Mouse (Mus musculus): ENCODE measurements around the gene Dock1. TPM values are rescaled to one million over a fixed set of nuclear protein-coding genes. Genes with fewer than 3 reads are reported as not detected.

Dock1 gene
- polyA plus RNA-seq, 1 experiment from 2014 or later: 7.9 TPM

GRCm38 (mm10) chr7:134725551-134726529 is 55.4 kb downstream of the Dock1 start:
- H3K9ac ChIP-seq (ENCODE audit: low read length): 0 out of 2 replicates have a peak overlapping the region, but pooled peaks have one; percentile 8
- peak overlapping the region; percentile 14; the same call in 1 of the 2 replicates for H3K4me2 ChIP-seq (ENCODE audit: low read length)
- no peak overlapping the region for H3K4me3 ChIP-seq (ENCODE audit: low read depth, low read length)
- peaks cover 15% of the 10 kb centered on the region for H3K4me1 ChIP-seq (ENCODE audit: control insufficient read depth, insufficient read depth, low read length)
- peak overlapping the region; percentile 68 for H3K27ac ChIP-seq (ENCODE audit: low read depth, low read length)
- H3K9me3 ChIP-seq (replicated peaks; ENCODE audit: control insufficient read depth, low read length): no peaks in the 10 kb centered on the region
- peak; percentile 84; the same call in 1 of the 2 replicates for ATAC-seq
- DNase-seq (ENCODE audit: low spot score): peak; percentile 85
- no peaks in the 10 kb centered on the region for H3K27me3 ChIP-seq (replicated peaks; ENCODE audit: control insufficient read depth, insufficient read depth, low read length)
- H3K36me3 ChIP-seq (ENCODE audit: control insufficient read depth, insufficient read depth, low read length): no peaks in the 10 kb centered on the region
- WGBS: 44% methylated on average over 11 of the region's 11 CpGs

GRCm38 (mm10) chr7:134726530-134727258 is 56.2 kb downstream of the Dock1 start:
- Histone ChIP-seq H3K4me3 (ENCODE audit: low read depth, low read length) (no peak overlapping the region), H3K9ac (ENCODE audit: low read length) (no peak overlapping the region), H3K27me3 (replicated peaks; ENCODE audit: control insufficient read depth, insufficient read depth, low read length) (no peaks in the 10 kb centered on the region), H3K4me2 (ENCODE audit: low read length) (no peak overlapping the region), H3K4me1 (ENCODE audit: control insufficient read depth, insufficient read depth, low read length) (peaks cover 15% of the 10 kb centered on the region), H3K9me3 (replicated peaks; ENCODE audit: control insufficient read depth, low read length) (no peaks in the 10 kb centered on the region), H3K36me3 (ENCODE audit: control insufficient read depth, insufficient read depth, low read length) (no peaks in the 10 kb centered on the region), H3K27ac (ENCODE audit: low read depth, low read length) (0 out of 2 replicates have a peak overlapping the region, but pooled peaks have one; percentile 24)
- ATAC-seq (no peak), DNase-seq (ENCODE audit: low spot score) (no peak)
- 80% methylated on average over 5 of the region's 5 CpGs for WGBS

- no peak overlapping the region for H3K4me2 ChIP-seq (ENCODE audit: low read length)
- H3K36me3 ChIP-seq (ENCODE audit: control insufficient read depth, insufficient read depth, low read length): no peaks in the 10 kb centered on the region
- no peak overlapping the region for H3K9ac ChIP-seq (ENCODE audit: low read length)
- no peaks in the 10 kb centered on the region for H3K27me3 ChIP-seq (replicated peaks; ENCODE audit: control insufficient read depth, insufficient read depth, low read length)
- H3K9me3 ChIP-seq (replicated peaks; ENCODE audit: control insufficient read depth, low read length): no peaks in the 10 kb centered on the region
- DNase-seq (ENCODE audit: low spot score) (no peak), ATAC-seq (no peak)
- H3K4me1 ChIP-seq (ENCODE audit: control insufficient read depth, insufficient read depth, low read length): peaks cover 12% of the 10 kb centered on the region
- H3K27ac ChIP-seq (ENCODE audit: low read depth, low read length): no peak overlapping the region
- no peak overlapping the region for H3K4me3 ChIP-seq (ENCODE audit: low read depth, low read length)
Measured at GRCm38 (mm10) chr7:134729348-134729747, 58.9 kb downstream of the Dock1 start.

DNA sequence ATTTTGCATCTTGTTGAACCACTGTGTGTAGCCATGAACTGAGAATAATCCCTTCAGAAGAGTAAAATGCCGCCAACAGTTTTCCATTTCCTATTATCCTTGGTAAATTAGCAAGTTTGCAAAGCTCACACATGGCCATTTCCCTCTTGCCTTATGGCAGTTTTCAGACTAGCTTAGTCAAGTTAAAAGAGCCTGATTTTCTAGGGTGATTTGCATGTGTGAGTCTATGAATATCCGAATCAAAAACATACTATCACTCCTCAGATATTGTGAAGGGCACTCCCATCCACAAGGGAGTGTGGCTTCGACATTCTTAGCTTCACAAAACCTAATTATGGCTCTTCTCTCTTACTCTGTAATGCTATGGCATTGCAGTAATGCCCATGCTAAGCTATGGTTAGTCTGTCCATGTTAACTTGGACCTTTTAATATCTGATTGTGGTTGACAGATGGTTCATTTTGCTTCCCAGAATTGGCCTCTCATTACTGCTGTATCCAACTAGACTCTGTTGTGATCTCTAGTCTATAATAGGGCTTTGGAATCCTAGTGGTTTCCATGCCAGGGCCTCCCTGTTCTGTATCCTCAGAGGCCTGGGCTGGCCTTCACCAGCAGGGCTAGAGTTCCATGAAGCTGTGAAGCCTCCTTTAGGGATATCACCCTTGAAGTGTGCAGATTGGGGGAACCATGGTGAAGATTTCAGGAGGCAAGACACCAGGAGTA is 60.1 kb downstream of the Dock1 start:
- Histone ChIP-seq H3K4me2 (ENCODE audit: low read length) (no peak overlapping the region), H3K4me1 (ENCODE audit: control insufficient read depth, insufficient read depth, low read length) (peaks cover 7% of the 10 kb centered on the region; the same call in 1 of the 2 replicates), H3K4me3 (ENCODE audit: low read depth, low read length) (no peak overlapping the region), H3K27me3 (replicated peaks; ENCODE audit: control insufficient read depth, insufficient read depth, low read length) (no peaks in the 10 kb centered on the region), H3K36me3 (ENCODE audit: control insufficient read depth, insufficient read depth, low read length) (no peaks in the 10 kb centered on the region), H3K27ac (ENCODE audit: low read depth, low read length) (no peak overlapping the region; the same call in 1 of the 2 replicates), H3K9me3 (replicated peaks; ENCODE audit: control insufficient read depth, low read length) (no peaks in the 10 kb centered on the region), H3K9ac (ENCODE audit: low read length) (no peak overlapping the region)
- DNase-seq (ENCODE audit: low spot score) (peak; percentile 61), ATAC-seq (no peak)
- 69% methylated on average over 3 of the region's 3 CpGs for WGBS

- Histone ChIP-seq H3K9ac (ENCODE audit: low read length) (no peak overlapping the region), H3K4me2 (ENCODE audit: low read length) (no peak overlapping the region), H3K9me3 (replicated peaks; ENCODE audit: control insufficient read depth, low read length) (no peaks in the 10 kb centered on the region), H3K27ac (ENCODE audit: low read depth, low read length) (no peak overlapping the region), H3K36me3 (ENCODE audit: control insufficient read depth, insufficient read depth, low read length) (peaks cover 3% of the 10 kb centered on the region; the same call in 1 of the 2 replicates), H3K4me1 (ENCODE audit: control insufficient read depth, insufficient read depth, low read length) (no peaks in the 10 kb centered on the region), H3K27me3 (replicated peaks; ENCODE audit: control insufficient read depth, insufficient read depth, low read length) (no peaks in the 10 kb centered on the region), H3K4me3 (ENCODE audit: low read depth, low read length) (no peak overlapping the region)
- no peak for DNase-seq (ENCODE audit: low spot score)
- WGBS: 94% methylated on average over 4 of the region's 4 CpGs
- ATAC-seq: no peak
Measured at GRCm38 (mm10) chr7:134747059-134747458, 76.6 kb downstream of the Dock1 start.

DNA sequence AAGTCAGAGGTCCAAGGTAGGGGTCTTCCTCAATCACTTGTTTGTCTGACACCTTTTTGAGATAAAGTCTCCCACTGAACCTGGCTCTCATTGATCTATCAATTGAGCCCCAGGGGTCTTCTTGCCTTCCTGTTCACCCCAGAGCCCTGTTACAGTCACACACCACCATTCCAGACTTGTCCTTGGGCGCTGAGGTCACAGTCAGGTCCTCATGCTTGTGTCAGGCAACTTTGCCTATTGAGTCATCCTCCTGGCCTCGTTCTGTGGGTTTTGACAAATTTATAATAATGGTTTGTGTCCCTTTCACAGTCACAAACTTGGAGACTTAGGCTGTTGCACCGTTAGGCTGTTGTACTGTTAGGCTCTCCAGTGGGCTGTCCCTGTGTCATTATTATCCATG is 77.9 kb downstream of the Dock1 start:
- no peaks in the 10 kb centered on the region for H3K9me3 ChIP-seq (replicated peaks; ENCODE audit: control insufficient read depth, low read length)
- no peaks in the 10 kb centered on the region for H3K4me1 ChIP-seq (ENCODE audit: control insufficient read depth, insufficient read depth, low read length)
- 89% methylated on average over 3 of the region's 3 CpGs for WGBS
- H3K27ac ChIP-seq (ENCODE audit: low read depth, low read length): no peak overlapping the region
- ATAC-seq (no peak), DNase-seq (ENCODE audit: low spot score) (no peak)
- no peaks in the 10 kb centered on the region for H3K27me3 ChIP-seq (replicated peaks; ENCODE audit: control insufficient read depth, insufficient read depth, low read length)
- H3K4me3 ChIP-seq (ENCODE audit: low read depth, low read length): no peak overlapping the region
- no peak overlapping the region for H3K4me2 ChIP-seq (ENCODE audit: low read length)
- no peak overlapping the region for H3K9ac ChIP-seq (ENCODE audit: low read length)
- peaks cover 3% of the 10 kb centered on the region; the same call in 1 of the 2 replicates for H3K36me3 ChIP-seq (ENCODE audit: control insufficient read depth, insufficient read depth, low read length)

- Histone ChIP-seq H3K4me2 (ENCODE audit: low read length) (no peak overlapping the region), H3K9ac (ENCODE audit: low read length) (no peak overlapping the region), H3K9me3 (replicated peaks; ENCODE audit: control insufficient read depth, low read length) (no peaks in the 10 kb centered on the region), H3K36me3 (ENCODE audit: control insufficient read depth, insufficient read depth, low read length) (peaks cover 3% of the 10 kb centered on the region; the same call in 1 of the 2 replicates), H3K4me1 (ENCODE audit: control insufficient read depth, insufficient read depth, low read length) (no peaks in the 10 kb centered on the region), H3K27me3 (replicated peaks; ENCODE audit: control insufficient read depth, insufficient read depth, low read length) (no peaks in the 10 kb centered on the region), H3K4me3 (ENCODE audit: low read depth, low read length) (no peak overlapping the region), H3K27ac (ENCODE audit: low read depth, low read length) (no peak overlapping the region)
- ATAC-seq (no peak), DNase-seq (ENCODE audit: low spot score) (no peak)
- WGBS: 85% methylated on average over 1 of the region's 1 CpGs
Measured at GRCm38 (mm10) chr7:134749613-134750012, 79.2 kb downstream of the Dock1 start.

GRCm38 (mm10) chr7:134751496-134751895 is 81.0 kb downstream of the Dock1 start:
- Histone ChIP-seq H3K4me1 (ENCODE audit: control insufficient read depth, insufficient read depth, low read length) (no peaks in the 10 kb centered on the region), H3K27me3 (replicated peaks; ENCODE audit: control insufficient read depth, insufficient read depth, low read length) (no peaks in the 10 kb centered on the region), H3K4me2 (ENCODE audit: low read length) (no peak overlapping the region), H3K27ac (ENCODE audit: low read depth, low read length) (no peak overlapping the region), H3K9me3 (replicated peaks; ENCODE audit: control insufficient read depth, low read length) (no peaks in the 10 kb centered on the region), H3K36me3 (ENCODE audit: control insufficient read depth, insufficient read depth, low read length) (peaks cover 3% of the 10 kb centered on the region; the same call in 1 of the 2 replicates), H3K9ac (ENCODE audit: low read length) (no peak overlapping the region), H3K4me3 (ENCODE audit: low read depth, low read length) (no peak overlapping the region)
- WGBS: 76% methylated on average over 3 of the region's 3 CpGs
- ATAC-seq (no peak), DNase-seq (ENCODE audit: low spot score) (no peak)

All from forebrain, embryonic 14.5 days (tissue).